Mouse (Mus musculus): ENCODE measurements around the gene Cdca7l.

- TF ChIP-seq CTCF (IDR thresholded peaks at IDR 0.05; ENCODE audit: control insufficient read depth, insufficient read depth, insufficient read length) (peak; percentile 52), USF1 (IDR thresholded peaks at IDR 0.05; ENCODE audit: low read depth) (no peak), MYOD1 (IDR thresholded peaks at IDR 0.05; ENCODE audit: control insufficient read depth, insufficient read length, low read depth) (no peak)
Measured at GRCm38 (mm10) chr12:117764839-117765238, 39.2 kb upstream of the Cdca7l start.

All from C2C12 (cell line).